Mouse (Mus musculus) c-Kit-positive CD71-positive TER-119-positive erythroid progenitor cells, embryonic 14.5 days (primary cell): ENCODE measurements around the gene Cnnm2.
A peak's percentile ranks its signal among the peaks of the same experiment; 100 is the strongest.

ENCODE experiments used
- DNase-seq: peaks from one replicate; pipeline ENCODE4 v3.0.0-alpha.2; 2013; ENCODE audit warnings: low spot score

The Cnnm2 gene

DNA sequence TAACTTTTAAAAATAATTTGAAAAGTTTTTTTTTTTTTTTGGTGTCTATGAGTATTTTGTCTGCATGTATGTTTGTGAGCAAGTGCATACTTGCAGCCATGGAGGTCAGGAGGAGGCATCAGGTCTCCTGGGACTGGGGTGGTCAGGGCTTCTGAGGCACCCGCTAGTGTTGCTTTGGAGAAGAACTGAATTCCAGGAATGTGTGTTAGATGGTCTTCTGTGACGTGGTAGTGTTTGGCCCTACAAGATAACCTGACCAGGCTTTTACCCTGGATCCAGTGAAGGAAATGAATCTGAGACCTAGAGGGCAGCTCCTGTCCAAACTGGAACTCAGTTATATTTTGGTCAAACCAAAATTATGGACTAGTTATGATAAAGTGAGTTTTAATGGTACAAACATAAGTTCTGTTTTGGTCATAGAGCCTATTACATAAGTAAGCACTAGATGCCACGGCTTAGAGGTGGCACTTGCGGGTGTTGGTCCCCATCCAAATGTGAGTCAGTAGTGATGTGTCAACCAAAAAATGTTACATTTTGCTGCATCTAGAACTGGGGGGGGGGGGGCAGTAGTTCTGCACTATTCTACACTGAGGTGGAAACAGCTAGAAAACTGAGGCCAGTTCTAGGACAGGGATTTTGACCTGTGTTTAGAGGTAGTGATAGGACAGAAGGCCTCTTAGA, 38.6 kb downstream of the Cnnm2 start:
- DNase-seq: no peak

DNA sequence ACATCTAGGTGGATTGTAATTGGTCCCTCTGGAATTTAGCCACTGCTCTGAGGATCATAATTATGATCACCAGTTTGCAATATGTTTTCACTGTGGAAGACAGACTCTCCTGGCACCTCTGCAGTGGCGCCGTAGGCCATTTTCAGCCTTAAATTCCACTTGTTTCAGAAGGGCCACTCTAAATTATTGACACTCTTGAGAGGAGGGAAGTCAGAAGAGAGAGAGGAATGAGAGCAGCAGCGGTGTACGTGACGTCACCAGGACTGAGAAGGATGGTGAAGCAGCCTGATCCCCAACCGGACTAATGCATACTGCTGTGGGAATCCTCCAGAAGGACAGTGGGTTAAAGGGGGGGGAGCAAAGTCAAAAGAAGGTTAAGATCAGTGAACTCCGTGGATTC, 40.1 kb downstream of the Cnnm2 start:
- no peak for DNase-seq

DNA sequence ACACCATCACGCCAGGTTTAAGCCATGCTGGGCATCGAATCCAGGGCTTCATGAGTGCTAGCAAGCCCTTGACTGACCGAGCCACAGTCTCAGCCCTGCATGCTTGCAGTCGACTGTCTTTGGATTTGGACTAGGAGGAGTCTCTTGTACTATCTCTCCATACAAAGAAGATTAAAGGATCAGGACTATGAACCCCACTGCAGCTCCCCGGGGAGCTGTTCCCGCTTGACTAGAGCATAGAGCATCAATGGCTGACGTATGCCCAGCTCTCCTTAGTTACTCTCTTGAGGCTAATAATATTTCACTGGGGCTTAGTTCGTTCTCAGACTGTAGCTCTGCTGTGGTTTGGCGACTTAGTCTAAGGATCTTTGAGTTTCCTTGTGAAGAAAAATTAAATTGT, 40.9 kb downstream of the Cnnm2 start:
- no peak for DNase-seq

DNA sequence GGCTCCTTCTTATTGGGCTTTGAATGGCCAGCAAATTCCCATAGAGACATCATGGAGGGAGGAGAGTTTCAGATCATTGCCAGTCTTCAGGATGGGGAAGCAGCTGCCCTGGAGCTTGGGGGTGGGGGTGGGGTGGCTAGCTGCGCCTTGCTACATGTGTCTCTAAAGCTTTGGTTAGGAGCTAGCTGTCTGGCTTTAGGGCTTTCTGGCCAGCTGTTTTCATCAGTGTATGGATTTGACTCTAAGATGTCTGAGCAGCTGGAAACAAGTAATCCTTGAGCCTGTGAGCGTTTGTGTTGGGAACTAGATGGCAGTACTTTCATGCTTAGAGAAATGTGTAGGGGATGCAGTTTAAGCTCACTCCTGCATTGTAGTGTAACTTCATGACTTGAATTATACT, 42.3 kb downstream of the Cnnm2 start:
- DNase-seq: no peak

DNA sequence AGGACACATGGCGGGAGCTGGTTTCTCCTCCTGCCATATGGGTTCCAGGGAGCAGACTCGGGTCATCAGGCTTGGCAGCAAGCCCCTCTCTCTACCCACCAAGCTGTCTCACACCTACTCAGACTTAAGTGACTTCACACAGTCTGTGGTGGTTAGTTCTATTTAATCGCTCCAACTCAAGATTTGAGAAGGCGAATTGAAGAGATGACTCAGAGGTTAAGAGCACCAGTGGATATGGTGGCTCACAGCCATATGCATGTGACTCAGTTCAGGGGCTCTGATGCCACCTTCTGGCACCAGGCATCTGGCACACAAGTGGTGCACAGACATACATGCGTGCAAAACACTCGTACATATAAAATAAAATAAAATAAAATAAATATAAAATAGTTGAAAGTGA, 43.4 kb downstream of the Cnnm2 start:
- no peak for DNase-seq

DNA sequence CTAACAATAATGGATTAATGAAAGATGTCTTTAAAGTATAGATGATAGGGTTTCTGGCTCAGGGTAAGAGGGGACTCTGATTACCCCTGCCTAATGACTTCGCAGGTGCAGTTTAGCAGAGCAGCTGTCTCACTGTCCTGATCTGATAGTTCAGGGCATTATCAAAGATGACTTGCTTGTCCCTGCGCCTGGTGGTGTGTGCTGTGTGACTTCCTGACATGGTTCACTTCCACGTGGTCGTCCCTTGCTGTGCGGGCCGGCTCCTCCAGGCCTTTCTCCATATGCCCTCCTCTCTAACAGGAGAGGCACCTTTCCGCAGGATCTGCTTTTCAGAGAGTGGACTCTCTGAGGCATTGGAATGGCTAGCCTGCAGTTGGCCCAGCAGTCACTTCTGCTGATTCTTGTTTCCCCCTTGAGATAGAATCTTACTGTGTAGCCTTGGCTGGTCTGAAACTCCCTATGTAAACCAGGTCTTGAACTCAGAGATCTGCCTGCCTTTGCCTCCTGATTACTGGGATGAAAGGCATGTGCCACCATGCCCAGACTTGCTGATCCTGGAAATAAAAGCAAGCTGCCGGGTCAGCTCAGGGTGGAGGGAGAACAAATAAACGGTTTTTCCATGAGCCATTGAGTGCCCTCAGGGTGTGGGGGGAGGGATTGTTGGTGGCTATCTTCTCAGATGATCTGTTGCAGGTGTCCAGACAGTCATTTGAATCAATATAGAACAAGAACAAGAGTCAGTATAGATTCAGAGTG, 44.7 kb downstream of the Cnnm2 start:
- DNase-seq: no peak

DNA sequence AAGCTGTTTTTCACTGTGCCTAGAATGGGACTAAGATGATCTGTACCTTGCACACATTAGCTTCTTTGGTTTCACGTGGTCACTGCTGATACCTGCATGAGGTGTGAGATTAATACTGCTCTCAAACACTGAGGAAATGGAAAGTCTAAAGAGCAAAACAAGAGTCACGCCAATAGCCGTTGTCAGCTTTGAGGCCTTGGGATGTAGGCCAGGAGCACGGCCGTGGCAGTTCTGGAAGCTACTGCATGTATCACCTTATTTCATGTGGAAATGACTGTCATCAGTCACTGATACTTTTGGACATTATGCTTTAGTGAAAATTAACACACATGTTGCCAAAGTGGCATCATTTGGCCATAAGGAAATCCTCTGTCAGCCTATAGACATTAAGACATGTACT, 46.9 kb downstream of the Cnnm2 start:
- no peak for DNase-seq

DNA sequence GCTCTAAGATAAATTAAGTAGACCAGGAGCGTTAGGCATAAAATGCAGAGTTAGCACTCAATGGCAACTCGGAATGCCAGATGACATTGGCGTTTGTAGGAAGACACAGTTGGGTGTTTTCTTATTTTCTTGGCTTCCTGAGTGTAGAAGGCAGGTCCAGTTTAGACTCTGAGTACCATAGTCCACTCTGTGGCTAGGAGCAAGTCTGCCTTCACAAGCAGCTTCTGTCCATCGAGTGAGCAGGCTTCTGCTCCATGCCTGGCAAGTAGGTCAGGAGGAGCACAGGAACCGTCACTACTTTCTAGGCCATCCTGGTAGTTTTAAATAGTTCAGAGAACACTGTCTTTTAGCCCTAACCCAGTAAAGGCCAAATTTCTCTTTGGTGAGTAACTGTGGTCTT, 47.6 kb downstream of the Cnnm2 start:
- DNase-seq: no peak

DNA sequence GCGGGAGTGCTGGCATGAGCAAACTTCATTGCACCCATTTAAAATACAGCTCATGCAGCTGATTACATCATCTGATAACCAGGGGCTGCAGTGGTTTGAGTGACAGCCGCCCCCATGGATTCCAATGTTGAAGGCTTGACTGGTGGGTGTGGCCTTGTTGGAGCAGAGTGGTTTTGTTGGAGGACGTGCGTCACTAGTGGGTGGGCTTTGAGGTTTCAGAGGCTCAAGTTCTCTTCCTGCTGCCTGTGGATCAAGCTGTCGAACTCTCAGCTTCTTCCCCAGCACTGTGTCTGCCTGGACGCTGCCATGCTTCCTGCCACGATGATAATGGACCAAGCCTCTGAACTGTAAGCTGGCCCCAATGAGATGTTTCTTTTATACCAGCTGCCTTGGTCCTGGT, 57.9 kb downstream of the Cnnm2 start:
- peak; percentile 12 for DNase-seq

DNA sequence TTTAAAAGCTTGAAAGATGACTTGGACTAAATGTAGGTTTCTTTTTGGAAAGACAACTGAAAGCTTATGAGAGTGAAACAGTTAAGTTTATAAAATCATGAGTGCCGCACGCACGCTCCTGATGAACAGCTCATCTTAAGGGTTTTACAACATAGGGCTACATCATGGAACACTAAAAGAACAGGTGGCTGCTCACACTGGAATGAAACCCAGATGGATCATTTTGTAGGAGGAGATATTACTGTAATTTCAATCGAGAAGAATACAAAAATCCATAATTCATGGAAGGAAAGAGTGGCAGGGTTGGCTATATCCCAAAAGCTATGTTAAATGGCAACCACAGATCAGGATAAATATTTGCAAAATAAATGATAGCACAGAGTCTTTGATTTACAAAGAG, 61.1 kb downstream of the Cnnm2 start:
- no peak for DNase-seq

DNA sequence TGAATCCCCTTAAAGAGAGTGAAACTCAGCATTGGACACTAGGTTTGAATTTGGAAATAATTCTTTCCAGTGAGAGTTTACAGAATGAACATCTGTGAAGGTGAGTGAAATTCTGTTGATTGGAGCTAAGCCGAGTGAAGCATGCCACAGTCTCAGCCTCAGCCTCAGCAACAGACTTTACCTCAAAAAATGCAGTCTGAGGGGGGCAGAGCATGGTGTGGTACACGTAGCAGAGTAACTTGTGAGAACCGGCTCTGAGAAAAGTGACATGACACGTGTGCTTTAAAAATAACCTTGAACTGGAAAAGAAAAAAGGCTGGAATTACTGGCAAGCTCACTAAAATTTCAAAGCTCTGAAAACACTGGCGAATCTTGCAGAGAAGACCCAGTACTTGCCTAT, 62.4 kb downstream of the Cnnm2 start:
- no peak for DNase-seq

DNA sequence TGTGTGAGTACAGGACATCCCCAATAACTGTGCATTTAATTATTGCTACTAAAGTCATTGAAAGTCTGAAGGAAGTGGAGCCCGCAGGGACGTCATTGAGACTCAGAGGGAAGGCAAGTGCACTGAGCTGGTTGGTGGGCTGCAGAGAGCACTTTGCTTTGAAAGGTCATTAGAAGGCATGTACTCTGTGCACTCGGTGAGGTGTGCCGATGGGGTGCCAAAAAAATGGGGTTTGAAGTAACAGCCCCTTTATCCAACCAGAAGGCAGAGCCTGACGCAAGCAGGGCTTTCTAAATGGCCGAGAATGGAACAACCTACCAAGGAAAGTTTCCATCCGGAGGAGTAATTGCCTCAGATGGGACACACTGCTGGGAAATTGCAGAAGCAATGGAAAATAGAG, 63.5 kb downstream of the Cnnm2 start:
- no peak for DNase-seq

DNA sequence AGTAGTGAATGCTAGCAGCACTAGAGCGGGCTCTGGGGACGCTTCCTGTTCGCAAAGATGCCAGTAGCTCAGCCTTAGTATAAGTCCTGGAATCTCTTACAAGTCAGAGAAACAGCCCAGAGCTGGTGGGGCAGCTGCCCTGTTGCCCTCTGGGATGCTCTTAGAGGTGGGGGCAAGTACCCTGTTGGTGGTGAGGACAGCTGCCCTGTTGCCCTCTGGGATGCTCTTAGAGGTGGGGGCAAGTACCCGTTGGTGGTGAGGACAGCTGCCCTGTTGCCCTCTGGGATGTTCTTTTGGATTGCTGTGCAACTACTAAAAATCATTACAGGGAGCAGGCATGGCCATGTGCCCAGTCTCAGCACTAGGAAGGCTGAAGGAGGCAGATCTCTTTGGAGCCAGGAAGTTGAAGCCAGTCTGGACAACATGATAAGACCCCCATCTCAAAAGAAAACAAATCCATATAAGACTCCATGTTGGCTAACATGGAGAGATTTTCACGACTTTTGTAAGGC, 66.3 kb downstream of the Cnnm2 start:
- no peak for DNase-seq

DNA sequence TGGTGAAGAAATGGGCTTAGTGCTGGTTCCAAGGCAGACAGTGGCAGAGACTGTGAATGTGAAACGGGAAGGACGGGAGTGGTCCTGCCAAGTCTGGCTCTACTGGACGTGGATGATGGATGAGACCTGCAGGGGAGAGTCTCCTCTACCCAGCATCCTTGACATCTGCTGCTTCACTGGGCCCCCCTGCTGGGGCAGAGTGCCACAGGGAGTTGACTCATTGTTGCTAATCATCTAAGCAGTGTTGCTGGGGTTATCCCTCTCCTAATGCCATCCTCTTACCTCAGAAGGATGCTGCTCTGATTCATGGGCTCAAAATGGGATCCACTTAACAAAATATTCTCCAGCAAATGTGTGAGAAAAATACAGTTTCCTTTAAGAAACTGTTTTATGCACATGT, 67.6 kb downstream of the Cnnm2 start:
- no peak for DNase-seq

DNA sequence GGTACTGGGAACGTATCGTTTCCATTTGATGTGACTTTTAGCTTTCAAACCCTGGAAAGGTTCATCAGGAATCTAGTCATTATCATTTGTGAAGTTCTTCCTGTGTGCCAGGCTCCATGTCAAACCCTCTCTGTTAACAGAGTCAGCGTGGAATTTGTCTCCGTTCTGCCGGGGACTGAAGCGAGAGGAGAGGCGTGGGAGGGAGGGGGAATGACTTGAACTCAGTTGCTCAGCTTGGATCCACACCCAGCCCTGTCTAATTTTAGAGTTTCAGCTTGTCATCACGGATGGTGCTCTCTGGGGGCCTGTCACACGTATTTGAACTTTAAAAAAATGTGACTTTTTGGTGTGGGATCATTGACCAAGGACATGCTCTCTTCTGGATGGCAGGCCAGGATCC, 70.0 kb downstream of the Cnnm2 start:
- DNase-seq: no peak

DNA sequence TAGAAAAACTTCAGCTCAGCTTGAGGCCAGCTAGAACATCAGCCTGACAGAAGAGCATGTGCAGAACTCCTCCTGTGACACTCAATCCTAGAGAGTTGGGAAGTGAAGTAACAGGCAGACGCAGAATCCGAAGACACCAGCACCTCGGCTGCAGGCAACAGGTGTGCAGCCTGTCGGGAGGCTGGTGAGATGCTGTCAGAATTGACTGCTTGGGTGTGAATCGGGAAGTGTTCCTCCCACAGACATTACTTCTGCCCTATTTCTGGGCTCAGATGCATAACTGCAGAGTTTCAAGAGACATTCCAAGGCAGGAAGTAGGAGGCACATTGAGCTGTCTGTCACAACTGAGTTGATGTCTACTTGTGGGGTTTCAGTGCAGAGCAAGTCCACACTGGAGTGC, 72.9 kb downstream of the Cnnm2 start:
- no peak for DNase-seq

DNA sequence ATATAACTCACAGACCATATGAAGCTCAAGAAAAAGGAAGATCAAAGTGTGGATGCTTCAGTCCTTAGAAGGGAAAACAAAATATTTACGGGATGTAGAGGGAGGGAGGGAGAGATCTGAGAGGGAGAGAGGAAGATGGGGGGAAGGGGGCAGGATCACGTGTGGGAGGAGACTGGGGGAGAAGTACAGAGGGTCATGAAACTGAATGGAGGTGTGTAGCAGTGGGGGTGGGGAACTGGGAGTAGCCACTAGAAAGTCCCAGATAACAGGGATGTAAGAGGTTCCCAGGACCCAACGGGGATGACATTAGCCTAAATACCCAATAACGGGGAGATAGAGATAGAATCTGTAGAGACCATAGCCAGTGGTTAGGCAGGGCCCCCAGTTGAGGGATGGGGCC, 73.9 kb downstream of the Cnnm2 start:
- no peak for DNase-seq

DNA sequence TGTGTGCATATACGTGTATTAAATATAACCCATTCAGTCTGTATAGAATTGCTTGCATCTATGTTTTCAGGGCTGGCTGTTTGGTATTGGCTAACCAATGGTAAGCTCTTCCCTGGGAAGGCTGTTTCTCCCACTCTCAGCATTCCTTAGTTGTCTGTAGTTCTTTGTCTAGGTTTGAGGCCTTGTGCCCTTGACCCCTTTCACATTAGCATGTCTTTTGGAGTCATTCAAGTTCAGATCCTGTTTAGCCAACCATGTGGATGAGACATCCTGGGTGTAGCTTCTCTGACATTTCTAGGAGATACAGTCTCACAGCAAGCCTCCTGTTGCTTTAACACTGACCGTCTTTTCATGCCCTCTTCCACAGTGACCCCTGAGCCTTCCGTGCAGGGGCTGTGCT, 74.7 kb downstream of the Cnnm2 start:
- DNase-seq: no peak

DNA sequence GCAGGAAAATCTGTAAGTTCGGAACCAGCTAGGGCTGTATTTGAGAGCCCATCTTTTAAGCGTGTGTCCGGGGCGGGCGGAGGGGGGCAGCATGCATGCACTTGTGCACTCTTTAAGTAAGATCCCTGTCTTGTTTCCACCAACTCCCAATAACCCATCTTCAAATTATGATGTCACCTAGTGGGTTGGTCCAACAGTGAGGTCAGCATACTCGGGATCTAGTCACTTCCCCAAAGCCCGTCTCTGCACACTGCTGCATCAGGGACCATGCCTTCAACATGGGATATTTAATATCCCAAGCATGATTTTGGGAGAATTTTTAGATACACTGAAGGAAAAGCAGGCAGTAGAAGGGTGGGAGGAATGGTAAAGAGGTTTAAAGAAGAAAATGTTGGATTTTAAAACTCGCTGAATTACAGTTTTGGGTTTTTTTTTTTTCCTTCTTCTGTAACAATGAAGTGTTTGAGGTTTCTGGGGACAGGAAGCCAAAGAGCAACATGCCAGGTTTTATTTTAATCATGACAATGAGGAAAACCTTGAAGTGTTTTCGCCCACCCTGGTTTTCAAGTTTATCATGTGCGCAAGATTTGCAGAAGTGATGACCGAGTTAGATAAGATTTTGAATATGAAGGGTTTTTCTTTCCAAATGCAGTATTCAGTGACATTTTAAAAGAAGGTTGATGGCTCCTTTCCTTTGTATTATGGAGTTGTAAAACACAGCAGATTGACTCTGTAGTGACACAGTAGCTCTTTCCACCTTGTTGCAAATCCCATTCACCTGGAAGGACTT, 76.1 kb downstream of the Cnnm2 start:
- no peak for DNase-seq

DNA sequence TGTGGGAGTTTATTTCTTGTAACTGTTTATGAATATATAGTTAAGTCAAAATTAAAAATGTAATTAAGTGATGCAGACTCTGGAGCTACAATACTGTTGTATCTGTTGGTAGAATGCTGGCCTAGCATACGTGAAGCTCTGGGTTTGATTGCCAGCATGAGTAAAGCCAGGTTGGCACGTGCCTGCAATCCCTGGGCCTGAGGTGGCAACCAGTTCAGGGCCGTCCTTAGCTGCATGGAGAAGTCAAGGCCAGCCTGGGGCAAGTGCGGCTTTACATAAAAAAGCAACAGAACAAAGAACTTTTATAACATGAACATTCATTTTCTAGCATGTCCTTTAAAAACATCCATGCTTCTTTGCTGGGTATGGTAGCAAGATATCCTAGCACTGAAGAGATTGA, 79.6 kb downstream of the Cnnm2 start:
- DNase-seq: no peak

DNA sequence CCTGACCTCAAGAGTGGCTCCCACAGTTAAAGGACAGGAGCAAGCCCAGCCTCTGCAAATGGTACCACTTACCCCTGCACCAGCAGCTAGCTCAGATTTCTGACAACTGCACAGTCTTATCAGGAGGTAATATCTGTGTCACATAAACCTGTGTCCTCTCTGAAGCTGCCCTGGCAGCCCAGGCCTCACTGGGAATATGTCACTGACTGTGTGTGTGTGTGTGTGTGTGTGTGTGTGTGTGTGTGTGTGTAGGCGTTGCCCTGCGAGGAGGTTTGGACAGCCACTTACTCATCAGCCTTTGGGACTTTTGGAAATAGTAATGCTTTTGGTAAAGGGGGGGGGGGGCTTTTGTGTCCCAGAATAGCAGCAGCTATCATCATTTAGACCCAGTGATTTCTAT, 81.6 kb downstream of the Cnnm2 start:
- no peak for DNase-seq

DNA sequence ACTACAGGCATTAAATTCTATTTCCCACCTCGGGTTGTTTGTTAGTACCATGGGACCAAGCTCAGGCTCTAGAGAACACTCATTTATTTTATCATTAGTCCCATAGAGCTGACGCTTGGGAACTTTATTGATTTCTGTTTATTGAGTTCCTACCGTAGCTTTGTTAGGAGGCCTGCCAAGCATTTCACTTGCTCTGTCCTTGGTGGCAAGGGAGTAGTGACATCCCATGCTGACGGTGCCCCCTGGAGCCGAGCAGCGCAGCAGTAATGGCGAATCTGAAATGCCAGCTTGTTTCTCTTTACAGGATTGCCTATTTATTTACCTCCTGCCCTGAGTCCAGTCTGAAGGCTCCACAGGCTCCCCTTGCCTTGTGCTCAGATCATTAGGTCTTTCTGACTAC, 84.7 kb downstream of the Cnnm2 start:
- no peak for DNase-seq

DNA sequence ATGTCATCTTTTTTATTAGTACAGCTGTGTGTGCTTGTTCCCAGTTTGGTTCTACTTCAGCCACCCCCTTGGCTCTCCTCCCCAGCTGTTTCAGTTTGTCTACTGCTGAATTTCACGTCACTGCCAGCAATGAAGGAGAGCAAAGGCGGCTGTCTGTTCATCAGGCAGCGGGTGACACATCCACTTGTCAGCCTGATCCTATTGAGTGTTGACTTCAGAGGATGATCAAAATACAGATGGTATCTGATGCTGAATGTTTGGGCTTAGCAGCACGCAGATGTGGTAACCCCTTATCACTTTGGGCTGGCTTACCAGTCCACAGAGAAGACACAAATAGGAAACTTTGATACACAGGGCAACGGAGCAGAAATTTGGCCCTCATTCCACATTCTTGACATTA, 85.1 kb downstream of the Cnnm2 start:
- DNase-seq: peak; percentile 61
